Mouse (Mus musculus) kidney, embryonic 14.5 days (tissue): ENCODE measurements at regions not wholly inside any gene's neighbourhood (a gene's known extent, or its start where the extent isn't known, plus 50 kb on each side); places are given as distances from the start of the nearest gene placed in this dataset.

Source experiments
- ATAC-seq: fragments of 200-750 bp; cut with Nextera tagmentation; 2 replicates; pipeline ENCODE4 v1.8.0; 2017; ENCODE audit warnings: moderate number of reproducible peaks, mild to moderate bottlenecking, moderate TSS enrichment, moderate library complexity; ENCODE audit not compliant: low FRiP score, low TSS enrichment
- H3K27ac ChIP-seq: fragments of 300-500 bp; sonication (generic); 2 replicates; pipeline ENCODE4 v1.5.1; 2014; ENCODE audit warnings: low read depth, mild to moderate bottlenecking, low read length, moderate library complexity, mixed read lengths
- H3K27me3 ChIP-seq: fragments of 300-500 bp; sonication (generic); 2 replicates; pipeline ENCODE4 v1.6.1; 2014; ENCODE audit warnings: mild to moderate bottlenecking, low read length; ENCODE audit not compliant: control insufficient read depth, insufficient read depth
- H3K36me3 ChIP-seq: fragments of 300-500 bp; sonication (generic); 2 replicates; pipeline ENCODE4 v1.6.1; 2014; ENCODE audit warnings: low read length, mixed read lengths; ENCODE audit not compliant: control insufficient read depth, insufficient read depth
- H3K4me1 ChIP-seq: fragments of 300-500 bp; sonication (generic); 2 replicates; pipeline ENCODE4 v1.6.1; 2014; ENCODE audit warnings: low read length, mixed read lengths; ENCODE audit not compliant: control insufficient read depth, insufficient read depth
- H3K4me2 ChIP-seq: fragments of 300-500 bp; sonication (generic); replicated peaks from 2 replicates; pipeline ENCODE4 v1.6.1; 2014; ENCODE audit warnings: low read depth, mild to moderate bottlenecking, low read length
- H3K4me3 ChIP-seq: fragments of 300-500 bp; sonication (generic); 2 replicates; pipeline ENCODE4 v1.5.1; 2014; ENCODE audit warnings: mild to moderate bottlenecking, low read length
- H3K9ac ChIP-seq: fragments of 300-500 bp; sonication (generic); 2 replicates; pipeline ENCODE4 v1.6.1; 2014; ENCODE audit warnings: low read depth, mild to moderate bottlenecking, low read length, moderate library complexity
- H3K9me3 ChIP-seq: fragments of 300-500 bp; sonication (generic); 2 replicates; pipeline ENCODE4 v1.6.1; 2016; ENCODE audit warnings: low read length; ENCODE audit not compliant: control insufficient read depth
- WGBS: fragments of 180-500 bp; shearing (Covaris S2); extraction: QIAGEN DNeasy Blood & Tissue Kit; methylation state at CpG from one replicate; pipeline ENCODE4 v1.1.7; 2014; 5-methylcytosine and 5-hydroxymethylcytosine counted together

- WGBS: 79% methylated on average over 4 of the region's 4 CpGs
- Histone ChIP-seq H3K27me3 (no peaks in the 10 kb centered on the region), H3K36me3 (no peaks in the 10 kb centered on the region), H3K4me2 (no peak overlapping the region), H3K27ac (no peak overlapping the region), H3K9me3 (no peaks in the 10 kb centered on the region), H3K4me1 (no peaks in the 10 kb centered on the region), H3K4me3 (no peak overlapping the region), H3K9ac (no peak overlapping the region)
- no peak for ATAC-seq
Measured at GRCm38 (mm10) chr9:118416032-118416431, 62.0 kb upstream of the Eomes start.

GRCm38 (mm10) chr9:118416475-118416874 is 61.5 kb upstream of the Eomes start:
- no peaks in the 10 kb centered on the region for H3K4me1 ChIP-seq
- no peaks in the 10 kb centered on the region for H3K27me3 ChIP-seq
- no peak for ATAC-seq
- H3K4me2 ChIP-seq: no peak overlapping the region
- H3K27ac ChIP-seq: no peak overlapping the region
- 89% methylated on average over 6 of the region's 6 CpGs for WGBS
- no peaks in the 10 kb centered on the region for H3K9me3 ChIP-seq
- H3K36me3 ChIP-seq: no peaks in the 10 kb centered on the region
- H3K9ac ChIP-seq: no peak overlapping the region
- no peak overlapping the region for H3K4me3 ChIP-seq

GRCm38 (mm10) chr9:118424344-118424743 is 53.7 kb upstream of the Eomes start:
- H3K9ac ChIP-seq: no peak overlapping the region
- no peaks in the 10 kb centered on the region for H3K27me3 ChIP-seq
- H3K36me3 ChIP-seq: no peaks in the 10 kb centered on the region
- no peak overlapping the region for H3K4me2 ChIP-seq
- no peak overlapping the region for H3K27ac ChIP-seq
- H3K9me3 ChIP-seq: no peaks in the 10 kb centered on the region
- ATAC-seq: no peak
- no peak overlapping the region for H3K4me3 ChIP-seq
- no peaks in the 10 kb centered on the region for H3K4me1 ChIP-seq
- WGBS: 43% methylated on average over 6 of the region's 6 CpGs
